Mouse (Mus musculus) megakaryocyte, embryonic 14.5 days (primary cell): ENCODE results near the gene Tmsb15b1. TPM values are rescaled to one million over a fixed set of nuclear protein-coding genes. Genes with fewer than 3 reads are reported as not detected.
"Not testable (repeated sequence)": the region's sequence is repeated elsewhere in the genome, so short reads cannot be mapped to it uniquely, and the experiment has no call there.

ENCODE experiments used
- H3K27me3 ChIP-seq: replicated peaks from 2 replicates; pipeline ENCODE3; 2012; ENCODE audit warnings: inconsistent platforms
- H3K36me3 ChIP-seq: replicated peaks from 2 replicates; pipeline ENCODE3; 2012; ENCODE audit warnings: low read length, inconsistent platforms, mixed read lengths
- H3K4me1 ChIP-seq: 2 replicates; pipeline ENCODE4 v1.6.1; 2012; ENCODE audit warnings: inconsistent platforms
- H3K4me3 ChIP-seq: replicated peaks from 2 replicates; pipeline ENCODE3; 2012; ENCODE audit warnings: moderate library complexity, mild to moderate bottlenecking, inconsistent platforms
- H3K9me3 ChIP-seq: 2 replicates; pipeline ENCODE4 v1.6.1; 2012; ENCODE audit warnings: inconsistent platforms
- FLI1 ChIP-seq: IDR thresholded peaks from 2 replicates; pipeline ENCODE4 v1.6.1; 2012; ENCODE audit warnings: low read length, inconsistent platforms, mixed read lengths
- GATA1 ChIP-seq: IDR thresholded peaks from 3 replicates; pipeline ENCODE4 v1.6.1; 2012; ENCODE audit warnings: mixed read lengths, low read length, inconsistent platforms, borderline replicate concordance
- polyA plus RNA-seq: library from polyadenylated mRNA; stranded (reverse); fragments of >175 nt; gene quantifications from 2 replicates; pipeline ENCODE4 v1.2.3, GENCODE M21; 2012; ENCODE audit warnings: low replicate concordance; ENCODE audit not compliant: insufficient read depth

Tmsb15b1 gene
- polyA plus RNA-seq, 1 experiment = not detected

GRCm38 (mm10) chrX:136978616-136979015, 1.9 kb upstream of the Tmsb15b1 start:
- TF ChIP-seq FLI1 (no peak), GATA1 (no peak)
- no peaks in the 10 kb centered on the region for H3K9me3 ChIP-seq
- no peaks in the 10 kb centered on the region for H3K36me3 ChIP-seq
- H3K4me3 ChIP-seq = no peak overlapping the region
- peaks cover 7% of the 10 kb centered on the region for H3K27me3 ChIP-seq
- H3K4me1 ChIP-seq = no peaks in the 10 kb centered on the region

DNA sequence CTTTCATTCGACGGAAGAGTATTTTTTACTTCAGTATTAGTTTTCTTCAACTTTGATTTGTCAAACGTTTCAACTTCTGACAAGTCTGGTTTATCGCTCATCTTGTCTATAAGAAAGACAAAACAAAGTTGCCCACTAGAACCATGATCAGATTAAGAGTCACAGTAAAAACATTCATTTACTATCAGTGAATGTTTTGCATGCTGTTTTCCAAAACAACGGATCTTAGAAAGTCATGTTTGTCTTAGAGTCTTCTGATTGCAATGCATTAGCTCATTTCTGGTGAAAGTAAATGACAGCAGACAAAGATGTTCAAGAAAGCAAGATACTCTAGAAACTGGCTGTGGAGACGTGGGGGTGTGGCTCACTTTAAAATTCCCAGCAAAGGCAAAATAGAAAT, 1.3 kb downstream of the Tmsb15b1 start, which contains the start of gene Tmsb15b2:
Gene Tmsb15b2, minus strand, starts transcription at position 101 of the 400 bp plus-strand sequence.
- H3K4me3 ChIP-seq, H3K4me1 ChIP-seq, H3K27me3 ChIP-seq, H3K36me3 ChIP-seq, H3K9me3 ChIP-seq: not testable (repeated sequence)

- Histone ChIP-seq H3K4me1 (no peaks in the 10 kb centered on the region), H3K9me3 (peaks cover 13% of the 10 kb centered on the region), H3K4me3 (no peak overlapping the region), H3K36me3 (no peaks in the 10 kb centered on the region), H3K27me3 (no peaks in the 10 kb centered on the region)
- TF ChIP-seq GATA1 = no peak
- TF ChIP-seq FLI1 = no peak
Observed at GRCm38 (mm10) chrX:136959688-136960087, 17.0 kb downstream of the Tmsb15b1 start.

DNA sequence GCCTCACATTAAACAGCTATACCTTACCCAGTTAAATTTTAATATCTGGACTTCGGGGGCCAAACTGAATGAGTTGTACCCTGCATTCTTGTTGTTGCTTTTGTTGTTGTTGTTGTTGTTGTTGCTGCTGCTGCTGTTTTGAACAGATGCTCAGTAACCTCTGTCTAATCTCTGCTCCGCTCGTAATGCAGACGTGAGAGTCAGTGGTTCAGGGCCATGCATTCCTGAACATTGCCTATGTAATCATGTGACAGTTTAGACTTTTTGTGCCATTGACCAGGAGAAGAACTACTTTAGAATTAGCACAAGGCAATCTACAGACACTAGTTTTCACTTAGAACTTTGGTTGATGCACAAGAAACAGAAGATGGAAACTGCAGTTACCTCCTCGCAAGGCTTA, 18.4 kb downstream of the Tmsb15b1 start:
- not testable (repeated sequence) for H3K9me3 ChIP-seq, H3K27me3 ChIP-seq, H3K36me3 ChIP-seq

GRCm38 (mm10) chrX:136957583-136958279, 18.9 kb downstream of the Tmsb15b1 start:
- not testable (repeated sequence) for H3K4me1 ChIP-seq, H3K9me3 ChIP-seq, H3K36me3 ChIP-seq, H3K4me3 ChIP-seq, H3K27me3 ChIP-seq

More for the DNA sequence above, 18.4 kb downstream of the Tmsb15b1 start:
- H3K4me1 ChIP-seq, H3K4me3 ChIP-seq: not testable (repeated sequence)

GRCm38 (mm10) chrX:136937985-136938384, 38.7 kb downstream of the Tmsb15b1 start:
- no peaks in the 10 kb centered on the region for H3K9me3 ChIP-seq
- no peaks in the 10 kb centered on the region for H3K36me3 ChIP-seq
- no peaks in the 10 kb centered on the region for H3K4me1 ChIP-seq
- TF ChIP-seq GATA1 (no peak), FLI1 (no peak)
- no peak overlapping the region for H3K4me3 ChIP-seq
- H3K27me3 ChIP-seq = peaks cover 4% of the 10 kb centered on the region

- Histone ChIP-seq H3K4me3 (no peak within 1 kb of the TSS), H3K36me3 (no peaks in the 10 kb centered on the region), H3K9me3 (peaks cover 16% of the 10 kb centered on the region), H3K4me1 (no peaks in the 10 kb centered on the region), H3K27me3 (no peaks in the 10 kb centered on the region)
- TF ChIP-seq GATA1 = no peak
Observed at GRCm38 (mm10) chrX:136927031-136927430, 49.6 kb downstream of the Tmsb15b1 start, which contains the start of gene H2bfm. Gene H2bfm (plus strand): TSS chrX:136927325.

DNA sequence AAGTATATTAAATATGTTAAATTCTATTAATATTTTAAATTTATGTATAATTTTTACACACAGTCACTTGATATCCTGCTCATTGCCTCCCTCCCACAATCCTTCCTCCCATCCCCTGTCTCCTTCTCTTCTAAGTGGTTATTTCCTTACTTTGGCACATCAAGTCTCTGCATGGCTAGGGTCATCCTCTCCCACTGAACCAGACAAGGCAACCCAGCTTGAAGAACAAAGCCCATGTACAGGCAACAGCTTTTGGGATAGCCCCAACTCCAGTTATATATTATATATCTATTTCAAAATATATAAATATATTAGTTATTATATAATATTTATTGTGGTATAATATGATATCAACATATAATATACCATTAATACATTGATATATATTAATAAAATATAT, 50.8 kb downstream of the Tmsb15b1 start:
- Histone ChIP-seq H3K27me3 (no peaks in the 10 kb centered on the region), H3K36me3 (no peaks in the 10 kb centered on the region), H3K4me3 (no peak overlapping the region), H3K4me1 (no peaks in the 10 kb centered on the region), H3K9me3 (peaks cover 16% of the 10 kb centered on the region)
- TF ChIP-seq GATA1 = no peak
- no peak for TF ChIP-seq FLI1

Other genes with a start within 250 kb of the Tmsb15b1 start
- 77.8 and 360 TPM in 2 replicates for gene Morf4l2, start 233.2 kb downstream of the Tmsb15b1 start, polyA plus RNA-seq
- gene Glra4, start 196.7 kb downstream of the Tmsb15b1 start, polyA plus RNA-seq = not detected in 2 replicates
- gene Plp1, start 154.2 kb downstream of the Tmsb15b1 start, polyA plus RNA-seq = 0.29 TPM in 1 of 2 replicates, not detected in the other
- not detected in 2 replicates for gene Rab9b, start 108.1 kb downstream of the Tmsb15b1 start, polyA plus RNA-seq
- not detected in 2 replicates for gene H2bfm, start 49.5 kb downstream of the Tmsb15b1 start, polyA plus RNA-seq
- gene Tmsb15b2, start 1.4 kb downstream of the Tmsb15b1 start, polyA plus RNA-seq = not detected in 2 replicates
- not detected in 2 replicates for gene Tmsb15l, start within 50 bp of the Tmsb15b1 start, polyA plus RNA-seq
- 1.2 TPM in 1 of 2 replicates, not detected in the other for gene Zcchc18, start 16.3 kb upstream of the Tmsb15b1 start, polyA plus RNA-seq
- gene Slc25a53, start 61.4 kb upstream of the Tmsb15b1 start, polyA plus RNA-seq = 0.08 TPM in 1 of 2 replicates, not detected in the other
- 0.18 TPM in 1 of 2 replicates, not detected in the other for gene Fam199x, start 72.7 kb upstream of the Tmsb15b1 start, polyA plus RNA-seq
- 0.36 TPM in 1 of 2 replicates, not detected in the other for gene Esx1, start 145.2 kb upstream of the Tmsb15b1 start, polyA plus RNA-seq